Mouse (Mus musculus) naive thymus-derived CD4-positive, alpha-beta T cell, adult 2 months (primary cell): ENCODE data around the gene Grb10.

ENCODE experiments used
- DNase-seq: peaks from one replicate; pipeline ENCODE4 v3.0.0-alpha.2; 2011; ENCODE audit warnings: low read depth

Grb10 gene

GRCm38 (mm10) chr11:11967519-11967918 is 71.0 kb downstream of the Grb10 start:
- DNase-seq: no peak

GRCm38 (mm10) chr11:11966220-11966619 is 72.3 kb downstream of the Grb10 start:
- DNase-seq: no peak

DNA sequence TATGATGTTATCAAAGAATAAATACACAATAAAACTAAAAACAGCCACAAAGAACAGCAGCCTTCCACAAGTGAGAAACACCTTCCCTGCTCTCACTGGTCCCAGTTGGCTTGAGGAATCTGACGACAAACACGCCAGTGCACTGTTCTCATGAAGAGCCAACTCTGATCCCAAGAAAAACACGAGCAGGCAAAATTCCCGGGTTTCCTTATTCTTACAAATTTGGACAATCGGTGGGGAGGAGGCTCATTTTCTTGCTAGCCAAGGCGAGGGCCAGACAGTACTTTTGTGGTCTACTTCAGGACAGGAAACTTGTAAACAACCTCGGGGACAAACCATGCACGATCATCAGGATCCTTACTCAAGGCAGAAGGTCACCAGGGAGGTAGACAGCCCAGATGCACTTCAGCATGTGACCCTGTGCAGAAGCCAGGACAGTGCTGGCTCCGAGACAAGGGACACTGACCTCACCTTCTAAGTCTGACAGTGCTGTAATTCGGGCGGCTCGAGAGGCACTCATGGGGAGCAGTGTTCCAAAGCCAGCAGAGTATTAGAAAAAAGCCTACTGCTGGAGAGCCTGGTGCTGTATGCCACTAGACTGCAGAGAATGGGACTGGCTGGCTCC is 72.9 kb downstream of the Grb10 start:
- DNase-seq: no peak

DNA sequence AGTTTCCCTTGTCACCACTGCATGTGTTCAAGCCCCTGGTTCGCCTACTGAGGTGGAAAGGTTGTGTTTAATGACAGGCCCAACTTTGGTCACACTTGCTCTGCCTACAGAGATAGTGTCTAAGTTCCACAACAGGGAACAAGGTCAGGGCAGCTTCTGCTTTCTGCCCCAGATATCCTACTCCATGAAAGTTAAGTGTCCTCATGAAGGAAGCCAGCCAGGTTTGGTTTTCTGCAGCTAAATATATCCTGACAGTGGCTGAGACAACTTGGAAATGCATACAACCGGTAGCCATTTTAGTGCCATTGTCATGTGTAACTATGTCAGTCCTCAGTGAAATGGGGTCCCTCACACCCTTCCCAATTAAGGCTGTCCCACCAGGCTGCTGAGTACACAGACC is 73.8 kb downstream of the Grb10 start:
- no peak for DNase-seq

- DNase-seq: no peak
Measured at GRCm38 (mm10) chr11:11963587-11963986, 74.9 kb downstream of the Grb10 start.

- DNase-seq: no peak
Measured at GRCm38 (mm10) chr11:11963065-11963464, 75.4 kb downstream of the Grb10 start.

DNA sequence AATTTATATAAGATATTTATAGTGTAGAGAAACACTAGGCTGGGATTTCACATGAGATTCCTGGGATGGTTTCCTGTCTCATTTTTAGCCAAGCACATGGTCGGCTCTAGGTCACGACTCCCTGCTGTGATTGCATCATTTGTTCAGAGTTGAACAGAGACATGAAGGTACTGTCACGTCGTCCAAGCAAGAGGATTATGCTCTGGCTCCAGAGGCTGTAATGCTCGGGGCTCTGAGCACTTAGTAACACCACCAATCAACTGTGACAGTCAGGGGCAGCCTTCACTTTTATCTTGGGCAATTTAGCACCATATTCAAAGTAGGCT is 75.9 kb downstream of the Grb10 start:
- DNase-seq: no peak

GRCm38 (mm10) chr11:11961917-11962628 is 76.4 kb downstream of the Grb10 start:
- DNase-seq: no peak

DNA sequence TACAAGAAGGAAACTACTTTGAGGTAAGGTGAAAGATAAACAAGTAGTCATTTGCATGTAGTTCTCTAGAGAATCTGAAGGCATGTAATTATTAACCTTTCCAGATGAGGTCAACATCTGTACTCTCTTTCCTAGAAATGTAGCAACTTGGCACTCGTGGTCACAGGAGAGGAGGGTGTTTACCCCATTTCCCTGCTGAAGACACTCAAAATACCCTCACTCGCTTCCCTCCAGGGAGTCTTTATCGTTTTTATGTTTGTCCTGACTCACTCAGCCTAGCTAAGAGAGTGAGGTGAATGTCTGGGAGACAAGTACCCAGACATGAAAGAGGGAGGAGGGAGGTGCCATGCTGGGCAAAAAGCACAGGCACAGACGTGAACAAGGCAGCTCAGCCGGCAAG is 77.6 kb downstream of the Grb10 start:
- DNase-seq: no peak

DNA sequence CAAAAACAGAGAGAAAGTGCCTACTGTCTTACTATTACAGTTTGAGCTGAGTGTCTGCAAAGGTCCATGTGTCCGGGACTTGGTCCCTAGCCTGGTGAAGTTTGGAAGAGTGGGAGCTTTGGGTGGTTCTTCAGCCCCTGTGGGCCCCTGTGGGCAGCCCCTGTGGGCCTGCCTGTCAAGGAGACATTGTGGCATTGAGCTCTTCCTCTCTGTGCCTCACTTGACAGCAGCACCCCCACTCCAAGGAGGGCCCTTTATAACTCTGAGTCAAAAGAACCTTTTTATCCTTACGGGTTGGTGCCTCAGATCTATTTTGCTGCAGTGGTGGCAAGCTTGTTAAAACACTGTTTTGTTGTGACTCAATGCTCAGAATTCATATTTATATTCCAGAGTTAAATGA is 78.3 kb downstream of the Grb10 start:
- no peak for DNase-seq

DNA sequence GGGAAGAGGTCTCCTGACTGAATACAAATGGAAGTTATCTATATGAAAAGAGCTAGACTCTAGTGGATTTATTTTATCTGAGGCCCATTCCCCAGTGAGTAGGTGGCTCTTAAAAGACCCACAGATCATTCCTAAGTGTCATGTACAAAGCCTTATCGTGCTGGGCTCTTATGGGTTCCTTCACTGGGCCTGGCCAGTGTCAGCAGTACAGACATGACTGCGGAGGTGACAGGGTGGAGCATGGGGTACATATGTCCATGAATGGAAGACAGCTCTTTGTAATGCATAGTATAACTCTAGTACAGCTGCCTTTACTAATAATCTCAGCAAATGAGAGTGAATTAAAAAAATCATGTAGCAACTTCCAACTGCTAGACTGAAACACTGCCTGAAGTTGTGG is 80.0 kb downstream of the Grb10 start:
- no peak for DNase-seq

DNA sequence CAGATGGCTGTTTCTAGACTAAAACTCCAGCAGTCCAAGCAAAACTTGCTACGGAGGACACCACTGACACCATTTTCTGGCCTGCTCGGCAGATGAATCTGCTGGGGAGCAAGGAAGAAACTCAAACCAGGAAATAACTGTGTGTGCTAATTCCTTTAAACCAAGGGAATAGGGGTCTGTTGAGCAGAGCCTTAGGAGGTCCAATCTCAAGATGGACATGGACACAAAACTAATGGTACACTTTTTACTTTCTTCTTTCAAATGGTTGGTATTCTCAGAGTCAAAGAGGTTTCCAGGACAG is 80.5 kb downstream of the Grb10 start:
- DNase-seq: no peak

DNA sequence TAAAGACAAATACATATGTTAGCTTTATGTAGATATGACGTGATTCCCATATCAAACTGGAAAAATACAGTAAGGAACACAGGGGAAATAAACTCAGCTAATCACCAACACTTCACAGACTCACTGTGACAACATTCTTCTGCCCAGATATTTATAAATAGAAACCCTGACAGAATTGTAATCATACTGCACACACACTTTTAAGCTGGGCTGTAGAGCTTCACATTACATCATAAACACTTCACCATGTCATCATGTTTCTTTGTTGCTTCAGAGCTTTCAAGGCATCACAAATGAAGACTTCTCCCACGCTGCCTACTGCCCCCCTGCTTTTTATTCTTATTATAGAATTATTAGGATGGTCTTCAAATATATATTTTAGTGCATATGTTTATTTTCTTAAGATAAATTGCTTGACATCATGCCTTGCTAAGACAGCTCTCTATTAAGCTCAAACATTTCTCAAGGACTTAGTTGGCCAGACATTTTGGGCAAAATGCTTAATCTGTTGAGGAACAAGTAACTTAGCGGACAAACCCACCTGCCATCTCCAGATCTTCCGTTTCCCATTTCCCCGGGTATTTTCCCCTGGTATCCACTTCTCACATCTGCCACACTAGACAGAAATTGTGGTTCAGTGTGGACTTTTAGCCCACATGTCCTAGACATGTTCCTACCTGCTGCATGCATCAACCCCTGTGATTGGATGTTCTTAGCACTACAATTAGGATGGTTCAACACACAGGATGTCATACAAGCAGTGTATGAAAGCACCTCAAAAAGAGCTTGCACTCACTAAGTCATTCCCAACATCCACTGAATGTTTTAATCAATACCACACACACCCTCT is 81.0 kb downstream of the Grb10 start:
- DNase-seq: no peak

DNA sequence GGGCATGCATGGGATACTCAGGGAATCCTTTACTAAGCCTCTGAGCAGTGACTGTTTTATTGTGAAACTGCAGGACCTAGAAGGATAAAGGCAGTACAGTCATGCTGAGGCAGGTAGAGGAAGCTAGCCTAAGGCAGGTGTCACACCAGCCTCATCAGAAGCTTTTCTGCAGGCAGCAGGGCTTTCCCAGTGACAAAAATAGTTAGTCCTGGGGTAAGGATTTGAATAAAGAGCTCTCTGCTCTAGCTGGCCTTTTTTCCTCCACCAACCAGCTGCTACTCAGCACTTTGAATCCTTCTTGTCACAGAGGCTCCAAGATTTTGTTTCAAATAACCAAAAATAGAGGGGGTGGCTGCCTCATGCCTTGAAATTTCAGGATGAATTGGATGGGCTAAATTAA is 82.7 kb downstream of the Grb10 start:
- DNase-seq: no peak

GRCm38 (mm10) chr11:11954606-11955005 is 83.9 kb downstream of the Grb10 start:
- no peak for DNase-seq

DNA sequence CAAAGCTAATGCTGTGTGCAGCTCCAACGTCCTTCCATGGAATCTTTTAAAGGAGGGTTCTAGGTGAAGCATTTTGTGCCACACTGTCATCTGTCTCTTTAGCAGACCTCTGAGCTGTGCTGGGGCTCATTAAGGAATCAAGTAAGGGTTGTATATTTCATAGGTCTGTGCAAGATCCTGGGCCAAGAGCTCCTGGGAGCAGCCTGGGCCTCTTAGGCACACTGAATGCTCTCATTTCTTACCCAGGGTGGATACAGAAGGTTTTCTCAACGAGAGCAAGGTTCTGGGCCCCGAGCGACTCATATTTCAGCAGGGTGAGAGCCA is 84.4 kb downstream of the Grb10 start:
- no peak for DNase-seq

GRCm38 (mm10) chr11:11953364-11954114 is 84.9 kb downstream of the Grb10 start:
- DNase-seq: no peak

DNA sequence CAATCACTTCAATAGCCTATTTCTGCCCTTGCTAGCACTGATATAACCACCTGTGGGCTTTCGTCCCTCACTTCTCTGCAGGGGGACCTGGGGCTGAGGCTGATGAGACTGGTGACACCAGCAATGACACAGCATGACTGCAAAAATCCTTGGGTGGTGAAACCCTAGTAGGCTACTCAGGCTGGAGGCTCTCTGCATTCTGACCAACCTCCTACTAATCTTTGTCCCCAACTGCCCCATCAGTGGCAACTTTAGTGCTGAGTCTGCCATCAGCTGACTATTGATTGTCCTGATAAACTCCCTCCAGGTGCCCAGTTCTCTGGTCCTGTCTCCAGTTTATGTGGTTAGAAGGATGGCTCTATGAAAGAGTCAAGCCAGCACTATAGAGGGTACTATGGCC is 85.9 kb downstream of the Grb10 start:
- no peak for DNase-seq

- no peak for DNase-seq
Measured at GRCm38 (mm10) chr11:11948988-11949365, 89.5 kb downstream of the Grb10 start.

DNA sequence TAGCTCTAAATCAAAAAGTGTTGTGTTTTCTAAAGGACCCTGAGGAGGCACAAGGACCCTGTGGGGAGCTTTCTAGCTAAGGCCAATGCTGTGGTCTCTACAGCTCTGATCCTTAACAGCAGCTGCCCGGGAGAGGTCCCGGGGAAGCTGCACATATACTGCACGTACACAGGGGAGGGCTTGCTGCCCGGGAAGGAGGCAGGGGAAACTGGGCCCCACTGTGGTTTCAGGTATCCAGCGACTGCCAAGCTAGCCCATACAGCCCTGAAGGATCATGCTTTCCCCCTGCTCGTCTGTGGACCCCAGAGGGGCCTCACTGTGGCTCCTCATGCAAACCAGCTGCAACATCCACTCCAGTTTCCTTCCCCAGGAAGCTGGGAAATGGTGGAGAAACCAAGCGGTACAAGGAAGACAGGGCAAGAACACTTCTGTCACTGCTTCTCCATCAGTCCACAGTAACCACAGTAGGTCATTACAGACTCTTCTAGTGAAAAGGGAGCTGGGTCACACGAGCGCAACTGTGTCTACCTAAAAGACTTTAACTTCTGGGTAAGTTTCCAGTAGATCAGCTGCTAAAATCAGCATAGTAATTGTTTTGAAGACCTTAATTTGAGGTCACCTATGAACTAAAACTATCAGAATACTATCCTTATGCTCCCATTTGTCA is 90.0 kb downstream of the Grb10 start:
- no peak for DNase-seq

GRCm38 (mm10) chr11:11947857-11948256 is 90.6 kb downstream of the Grb10 start:
- DNase-seq: no peak

- no peak for DNase-seq
Measured at GRCm38 (mm10) chr11:11945766-11946165, 92.7 kb downstream of the Grb10 start.
